Mouse (Mus musculus) hindlimb bud, embryonic 11.5 days (tissue): ENCODE results near the gene Ncoa1.

Source experiments
- DNase-seq: peaks from one replicate; pipeline ENCODE4 v3.0.0-alpha.2; 2012; ENCODE audit warnings: low read depth, low spot score; ENCODE audit errors: extremely low spot score

Gene Ncoa1

DNA sequence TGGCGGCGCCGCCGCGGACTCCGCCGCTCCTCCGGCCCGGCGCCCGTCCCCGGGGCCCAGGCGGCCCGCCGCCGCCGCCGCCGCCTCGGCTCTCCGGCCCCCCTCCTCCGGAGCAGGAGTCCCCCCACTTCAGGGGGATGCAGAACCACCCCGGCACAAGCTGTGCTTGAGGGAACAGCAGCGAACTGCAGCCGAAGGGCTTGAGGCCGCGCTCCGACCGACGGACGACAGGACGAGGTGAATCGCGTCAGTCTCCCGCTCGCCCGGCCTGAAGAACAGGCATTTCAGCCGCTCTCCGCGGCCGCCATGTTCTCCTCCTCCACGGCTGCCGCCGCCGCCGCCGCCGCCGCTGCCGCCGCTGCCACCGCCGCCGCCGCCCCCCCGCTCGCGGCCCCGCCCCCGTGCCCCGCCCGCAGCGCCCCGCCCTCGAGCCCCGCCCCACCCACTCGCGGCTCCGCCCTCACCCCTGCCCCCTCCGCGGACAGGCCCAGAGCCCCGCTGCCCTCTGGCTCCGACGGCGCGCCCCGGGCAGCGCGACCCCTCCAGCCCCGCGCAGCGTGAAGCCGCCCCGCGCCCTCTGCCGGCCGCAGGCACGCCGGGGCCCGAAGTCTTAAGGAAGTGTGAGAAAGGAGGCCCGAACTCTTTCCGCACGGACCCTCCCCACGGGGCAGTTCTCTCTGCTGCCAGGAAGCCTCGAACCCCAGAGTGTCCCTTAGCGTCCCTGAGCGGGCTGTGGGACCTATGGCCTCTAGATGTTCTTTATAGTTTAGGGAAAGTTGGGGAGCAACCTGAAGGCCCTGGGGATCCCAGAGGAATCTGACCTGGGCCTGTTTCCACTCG is at the start of gene Ncoa1:
Gene Ncoa1, minus strand, starts transcription at position 351 of the 840 bp plus-strand sequence.
- DNase-seq, result no peak

DNA sequence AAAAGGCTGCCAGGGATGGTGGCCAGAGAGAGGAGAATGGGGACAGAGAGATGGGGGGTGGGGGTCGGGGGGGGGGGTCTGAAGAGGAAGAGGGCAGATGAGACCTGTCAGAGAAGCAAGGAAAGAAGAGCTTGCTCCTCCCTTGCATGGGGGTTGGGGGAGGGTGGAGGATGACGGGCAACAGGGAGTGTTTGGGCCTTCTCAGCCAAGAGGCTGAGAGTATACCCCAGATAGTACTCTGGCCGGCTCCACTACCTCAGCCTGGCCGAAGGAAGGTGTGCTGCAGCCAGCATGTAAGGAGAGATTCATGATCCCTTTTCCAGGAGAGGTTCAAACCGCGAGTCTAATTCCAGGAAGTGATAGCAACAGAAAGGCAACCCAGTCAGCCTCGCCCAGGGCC is 47.6 kb upstream of the Ncoa1 start:
- DNase-seq, result no peak

DNA sequence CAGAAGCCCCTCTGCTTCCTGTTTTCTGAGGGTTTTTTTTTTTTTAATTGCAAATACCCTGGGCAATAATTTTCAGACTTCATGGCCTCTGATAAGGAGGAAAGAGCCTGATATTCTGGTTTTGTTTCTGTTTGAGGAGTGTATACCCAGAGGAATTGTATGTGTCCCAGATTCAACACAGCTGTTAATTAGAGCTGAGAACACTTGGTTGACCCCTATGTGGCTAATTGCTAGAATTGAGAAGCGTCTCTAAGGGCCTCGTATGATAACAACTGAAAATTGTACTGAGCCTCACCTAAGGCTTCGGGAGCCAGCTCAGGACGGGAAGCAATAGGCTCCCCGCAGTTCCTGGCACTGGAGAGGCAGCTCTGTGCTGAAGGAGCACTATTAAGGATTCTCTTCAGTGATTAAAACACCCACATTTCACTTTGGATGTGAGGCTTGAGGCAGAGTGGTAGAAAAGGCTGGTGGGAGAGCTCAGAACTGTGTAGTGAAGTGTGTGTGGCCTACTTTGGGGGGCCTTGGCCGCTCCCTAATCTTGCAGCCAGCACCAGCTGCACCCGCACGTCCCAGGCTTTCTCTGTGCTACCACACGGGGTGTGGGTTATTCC is 46.8 kb upstream of the Ncoa1 start:
- DNase-seq, result no peak

DNA sequence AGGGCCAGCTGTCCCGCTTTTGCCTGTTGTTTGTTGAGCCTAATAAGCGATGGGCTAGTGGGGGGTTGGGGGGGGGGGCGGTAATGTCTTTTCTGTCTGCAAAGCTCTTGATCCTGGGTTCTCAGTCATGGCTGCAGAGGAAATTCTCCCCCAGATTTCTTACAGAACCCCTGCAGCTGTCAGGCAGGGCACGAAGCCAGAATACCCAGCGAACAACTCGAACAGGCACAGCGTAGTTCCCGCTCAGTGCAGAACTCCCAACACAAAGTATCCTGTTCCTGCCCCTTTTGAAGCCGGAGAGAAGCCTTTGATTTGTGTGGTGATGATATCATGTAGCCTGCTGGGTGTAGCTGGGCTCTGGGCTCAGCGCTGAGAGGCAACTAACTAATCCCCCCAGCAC is 46.2 kb upstream of the Ncoa1 start:
- no peak for DNase-seq

DNA sequence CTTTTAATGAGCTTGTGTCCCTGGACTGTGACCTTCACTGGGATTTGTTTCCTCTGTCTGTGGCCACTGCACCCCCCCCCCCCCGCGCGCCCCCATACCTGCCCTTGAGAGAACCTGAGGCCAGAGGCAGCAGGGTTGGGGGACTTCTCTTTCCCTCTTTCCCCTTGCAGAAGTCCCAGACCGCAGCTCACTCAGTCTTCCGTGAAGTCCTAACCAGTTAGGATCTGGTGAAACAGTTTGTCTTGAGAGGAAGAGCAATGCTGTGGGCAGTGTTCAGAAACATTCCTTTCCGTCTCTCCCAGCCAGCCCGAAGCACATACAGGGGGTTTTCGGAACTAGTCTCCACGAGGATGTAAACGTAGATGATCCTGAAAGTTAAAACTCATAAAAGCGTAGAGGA is 42.0 kb upstream of the Ncoa1 start:
- no peak for DNase-seq

DNA sequence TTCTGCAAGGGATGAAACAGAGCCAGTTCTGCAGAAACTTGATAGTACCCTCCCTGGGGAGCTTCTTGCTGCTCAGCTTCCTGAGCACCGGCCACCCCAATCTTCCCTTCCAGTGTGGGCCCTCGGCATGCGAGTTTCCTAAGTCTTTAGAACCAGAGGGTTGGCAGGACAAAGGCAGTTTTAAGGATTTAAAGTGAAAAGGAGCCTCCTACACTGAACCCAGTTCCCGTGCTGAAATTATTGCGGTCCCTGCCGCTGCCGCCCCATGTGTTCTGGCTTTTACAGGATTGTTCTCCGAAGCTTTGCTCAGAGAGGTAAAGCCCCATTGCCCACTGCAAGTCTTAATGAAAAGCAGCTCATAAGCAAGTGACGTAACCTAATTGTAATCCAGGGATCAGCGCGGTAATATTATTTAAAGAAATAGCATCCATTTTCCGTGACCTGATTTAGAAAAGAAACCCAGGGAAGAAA is 32.6 kb upstream of the Ncoa1 start:
- no peak for DNase-seq

DNA sequence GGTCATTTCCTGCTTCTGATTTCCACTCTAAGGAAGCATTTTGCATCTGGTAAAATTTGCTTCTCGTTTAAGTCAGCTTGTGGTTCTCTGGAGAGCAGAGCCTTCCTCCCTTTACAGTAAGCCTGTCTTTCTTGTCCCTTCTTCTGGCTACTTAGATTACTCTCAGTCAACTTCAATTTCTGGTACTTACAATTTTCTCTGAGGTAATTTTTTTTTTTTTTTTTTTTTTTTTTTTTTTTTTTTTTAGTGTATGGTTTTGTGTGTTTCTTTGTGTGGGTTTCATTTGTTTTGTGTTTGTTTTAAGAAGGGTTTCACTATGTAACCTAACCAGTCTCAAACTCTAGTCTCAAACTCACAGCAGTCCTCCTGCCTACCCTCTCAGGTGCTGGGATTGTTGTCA is 31.2 kb upstream of the Ncoa1 start:
- DNase-seq, result no peak

DNA sequence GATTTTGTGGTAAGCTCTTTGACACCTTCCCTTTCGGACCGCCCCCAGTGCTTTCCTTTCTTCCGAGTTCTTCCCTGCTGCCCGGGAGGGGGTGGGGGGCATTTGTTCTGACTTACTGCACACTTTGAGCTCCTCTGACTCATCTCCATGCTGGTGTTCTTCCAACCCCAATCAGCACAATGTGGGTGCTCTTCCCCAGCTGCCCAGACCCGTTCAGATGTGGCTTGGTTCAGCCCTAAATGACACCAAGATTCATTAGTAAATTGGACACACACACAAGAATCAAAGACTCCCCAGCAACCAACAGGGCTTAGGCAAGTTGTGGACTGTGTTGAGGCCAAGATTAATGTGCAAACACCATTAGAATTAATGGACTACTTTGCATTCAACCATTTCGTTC is 30.5 kb upstream of the Ncoa1 start:
- DNase-seq, result no peak

DNA sequence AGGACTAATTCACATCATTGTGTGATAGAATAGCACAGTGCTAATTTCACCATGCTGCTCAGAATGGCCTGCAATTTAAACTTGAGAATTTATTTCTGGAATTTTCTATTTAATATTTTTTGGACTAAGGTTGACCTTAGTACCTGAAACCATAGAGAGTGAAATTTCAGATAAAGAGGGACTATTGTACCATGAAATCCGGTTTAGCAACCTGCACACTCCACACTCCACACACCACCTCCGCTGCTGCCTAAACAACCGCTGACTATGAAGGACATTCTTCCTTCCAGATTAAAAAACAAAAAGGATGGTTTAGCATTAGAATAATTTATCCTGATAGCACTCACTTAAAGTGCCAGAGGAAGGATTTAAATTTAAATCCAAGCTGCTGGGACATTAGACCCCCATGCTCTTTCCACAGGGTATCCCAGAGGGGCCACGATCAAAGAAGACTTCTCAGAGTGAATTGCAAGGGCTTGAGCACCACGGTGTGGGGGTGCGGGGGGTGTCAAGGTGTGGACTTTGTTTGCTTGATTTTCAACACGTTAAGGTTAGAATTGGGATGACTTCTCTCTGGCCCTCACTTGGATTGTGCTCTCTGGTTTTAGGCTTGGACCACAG is 29.9 kb upstream of the Ncoa1 start:
- no peak for DNase-seq

DNA sequence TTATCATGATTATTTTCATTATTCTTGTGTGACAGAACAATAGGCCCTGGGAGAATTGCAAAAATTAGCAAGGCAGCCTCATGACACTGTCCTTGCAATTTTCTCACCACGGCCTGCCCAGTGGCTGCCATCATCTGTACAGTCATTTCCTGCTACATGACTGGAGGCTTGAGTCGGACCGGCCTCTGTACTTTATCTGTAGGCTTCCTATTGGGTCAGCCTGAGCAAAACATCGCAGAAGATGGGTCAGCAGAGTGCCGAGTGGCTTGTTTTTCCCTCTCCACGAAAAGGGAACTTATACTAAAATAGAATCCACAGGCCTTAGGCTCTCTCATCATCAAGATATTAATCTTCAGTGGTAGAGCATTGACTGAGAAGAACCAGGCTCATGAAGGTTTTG is 28.3 kb upstream of the Ncoa1 start:
- no peak for DNase-seq

DNA sequence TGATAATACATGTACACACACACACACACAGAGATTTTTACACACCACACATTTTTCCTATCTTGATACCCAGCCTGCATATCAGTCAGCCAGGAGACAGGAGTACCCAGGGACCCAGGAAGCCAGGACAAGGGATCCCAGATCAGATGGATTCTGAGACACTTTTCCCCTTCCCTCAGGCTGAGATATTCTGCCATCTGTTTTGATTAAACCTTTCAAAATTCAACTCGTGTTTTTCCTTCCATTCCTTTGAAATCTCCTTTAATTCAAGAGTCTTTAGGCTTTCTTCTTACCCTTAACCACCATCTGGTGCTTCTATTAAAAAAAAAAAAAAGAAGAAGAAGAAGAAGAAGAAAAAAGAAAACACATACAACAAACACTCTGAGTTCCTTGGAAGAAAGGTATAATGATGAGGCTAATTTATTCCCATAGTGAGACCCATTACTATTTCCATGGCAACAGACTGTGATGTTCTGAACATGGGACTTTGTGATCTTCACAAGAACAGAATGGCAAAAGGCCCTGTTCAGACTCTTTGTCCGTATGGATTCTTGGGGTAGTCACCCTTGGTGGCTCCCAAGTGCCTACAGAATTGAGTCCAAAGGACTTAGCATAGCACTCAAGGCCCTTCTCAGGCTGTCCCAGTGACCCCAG is 26.8 kb upstream of the Ncoa1 start:
- DNase-seq, result no peak

DNA sequence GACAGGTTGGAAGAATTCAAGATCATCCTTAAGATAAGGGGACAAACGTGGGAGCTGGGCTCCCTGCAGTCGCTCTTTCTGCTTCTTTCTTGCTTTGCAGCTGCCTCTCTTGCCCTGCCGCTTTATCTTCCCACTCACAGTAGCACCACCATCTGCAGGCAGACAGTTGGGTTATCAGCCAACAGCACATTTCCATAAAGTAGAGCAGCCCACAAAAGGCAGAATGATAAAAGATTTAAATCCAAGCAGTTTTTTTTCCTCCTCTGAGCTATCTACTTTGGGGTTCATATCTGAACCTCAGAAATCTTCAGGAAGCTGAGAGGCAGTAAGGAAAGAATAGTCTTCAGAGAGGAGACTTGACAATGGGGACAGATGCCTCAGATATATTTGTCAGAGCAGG is 24.9 kb upstream of the Ncoa1 start:
- DNase-seq, result no peak

DNA sequence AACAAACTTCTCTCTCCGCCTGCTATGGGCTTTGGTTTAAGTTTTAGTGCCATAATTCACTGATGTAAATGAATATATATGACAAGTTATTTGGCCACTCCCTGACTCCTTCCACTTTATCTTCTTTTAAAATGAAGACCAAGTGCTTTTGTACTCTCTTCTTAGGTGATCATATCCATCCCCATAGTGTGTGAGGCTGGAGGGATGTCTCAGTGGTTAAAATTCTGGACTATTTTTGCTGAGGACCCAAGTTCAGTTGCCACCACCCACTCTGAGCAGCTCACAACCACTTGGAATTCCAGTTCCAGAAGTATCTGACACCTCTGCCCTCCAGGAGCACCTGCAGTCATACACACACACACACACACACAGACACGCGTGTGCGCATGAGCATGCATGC is 23.5 kb upstream of the Ncoa1 start:
- no peak for DNase-seq

DNA sequence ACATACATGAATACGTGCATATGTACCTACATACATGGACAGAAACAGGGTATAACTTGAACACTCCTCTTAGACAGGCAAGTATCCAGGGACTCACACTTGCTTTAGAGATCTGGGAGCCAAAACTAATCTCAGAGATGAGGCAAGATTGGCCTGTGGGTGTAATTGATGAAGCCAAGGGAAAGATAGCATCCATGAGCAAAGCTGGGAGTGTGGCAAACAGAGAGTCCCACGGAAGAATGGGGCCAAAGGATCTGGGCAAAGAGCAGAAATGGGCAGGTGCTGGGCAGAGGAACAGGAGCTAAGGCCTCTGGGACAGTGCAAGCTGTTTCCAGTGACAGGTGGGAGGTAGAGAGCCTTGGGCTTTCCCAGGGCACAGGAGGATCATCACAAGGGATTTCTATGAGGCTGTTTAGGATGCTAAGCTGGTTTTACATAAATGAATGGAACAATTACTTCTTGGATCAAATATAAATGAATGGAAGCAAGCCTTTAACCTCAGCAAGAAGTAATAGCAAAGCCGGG is 22.7 kb upstream of the Ncoa1 start:
- DNase-seq, result no peak

DNA sequence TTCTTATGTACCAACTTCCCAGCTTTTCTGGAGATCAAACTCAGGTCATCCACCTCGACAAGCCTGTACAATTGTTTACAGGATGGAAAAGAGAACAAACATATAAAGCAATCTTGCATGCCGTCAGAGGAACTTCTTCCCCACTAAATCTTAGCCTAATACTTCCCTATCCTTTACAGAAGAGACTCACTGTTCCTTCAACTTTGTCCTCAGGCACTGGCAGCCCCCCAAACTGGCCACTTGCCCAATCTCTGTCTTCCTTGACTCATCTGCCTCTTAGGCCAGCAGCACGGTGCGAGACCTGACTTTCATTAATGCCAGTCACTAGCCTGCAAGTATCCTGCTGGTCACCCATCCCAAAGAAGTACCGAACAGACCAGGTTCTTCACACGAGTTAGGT is 11.4 kb upstream of the Ncoa1 start:
- no peak for DNase-seq

DNA sequence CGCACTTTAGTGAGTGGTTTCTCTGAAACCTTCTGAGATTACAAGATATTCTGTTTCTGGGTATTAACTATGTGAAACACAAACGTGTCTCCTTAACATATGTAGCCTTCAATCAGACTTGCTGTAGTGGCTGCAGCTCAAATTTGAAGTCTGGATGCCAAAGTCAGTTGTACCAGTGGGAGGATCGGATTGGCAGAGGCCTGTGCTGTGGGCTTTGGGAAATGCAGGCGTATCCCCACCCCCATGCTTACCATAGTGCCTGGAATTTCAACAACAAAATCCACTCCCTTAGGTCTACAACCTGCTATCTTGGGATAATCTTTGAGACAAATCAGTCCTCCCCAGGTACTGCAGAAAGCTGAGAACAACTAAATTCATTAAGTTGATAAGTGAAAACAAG is 6.4 kb upstream of the Ncoa1 start:
- DNase-seq, result no peak

DNA sequence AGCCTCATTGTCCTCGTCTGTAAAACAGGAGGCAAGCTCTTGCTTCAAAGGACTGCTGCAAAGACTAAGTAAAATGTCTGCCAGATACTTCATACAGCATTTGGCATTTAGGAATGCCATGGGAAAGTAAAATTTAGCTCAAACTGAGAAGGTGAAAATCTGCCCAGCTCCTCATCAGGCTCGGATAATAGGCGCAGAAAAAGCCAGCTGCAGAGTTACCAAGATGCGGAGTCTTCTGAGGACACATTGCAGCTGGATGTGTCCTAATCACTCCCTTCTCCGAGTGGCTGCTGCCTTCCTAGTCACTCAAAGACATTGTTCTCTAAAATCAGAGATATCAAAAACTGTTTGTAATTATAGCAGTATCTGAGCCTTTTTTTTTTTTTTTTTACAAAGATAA is 4.7 kb upstream of the Ncoa1 start:
- no peak for DNase-seq

DNA sequence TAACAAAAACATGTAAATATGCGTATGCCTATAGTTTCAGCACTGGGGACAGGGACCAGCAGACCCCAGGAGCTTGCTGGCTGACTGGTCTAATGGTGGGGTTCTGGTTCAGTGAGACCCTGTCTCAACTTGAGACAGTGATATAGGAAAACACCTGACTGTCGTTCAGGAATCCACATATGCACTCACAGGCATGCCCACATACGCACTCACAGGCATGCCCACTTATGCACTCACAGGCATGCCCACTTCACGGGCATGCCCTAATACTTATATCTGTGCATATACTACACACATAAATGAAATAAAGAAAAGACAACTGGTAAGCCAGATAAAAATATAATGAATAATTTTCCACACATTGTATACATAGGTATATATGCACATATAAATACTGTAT is 3.3 kb upstream of the Ncoa1 start:
- DNase-seq, result no peak

DNA sequence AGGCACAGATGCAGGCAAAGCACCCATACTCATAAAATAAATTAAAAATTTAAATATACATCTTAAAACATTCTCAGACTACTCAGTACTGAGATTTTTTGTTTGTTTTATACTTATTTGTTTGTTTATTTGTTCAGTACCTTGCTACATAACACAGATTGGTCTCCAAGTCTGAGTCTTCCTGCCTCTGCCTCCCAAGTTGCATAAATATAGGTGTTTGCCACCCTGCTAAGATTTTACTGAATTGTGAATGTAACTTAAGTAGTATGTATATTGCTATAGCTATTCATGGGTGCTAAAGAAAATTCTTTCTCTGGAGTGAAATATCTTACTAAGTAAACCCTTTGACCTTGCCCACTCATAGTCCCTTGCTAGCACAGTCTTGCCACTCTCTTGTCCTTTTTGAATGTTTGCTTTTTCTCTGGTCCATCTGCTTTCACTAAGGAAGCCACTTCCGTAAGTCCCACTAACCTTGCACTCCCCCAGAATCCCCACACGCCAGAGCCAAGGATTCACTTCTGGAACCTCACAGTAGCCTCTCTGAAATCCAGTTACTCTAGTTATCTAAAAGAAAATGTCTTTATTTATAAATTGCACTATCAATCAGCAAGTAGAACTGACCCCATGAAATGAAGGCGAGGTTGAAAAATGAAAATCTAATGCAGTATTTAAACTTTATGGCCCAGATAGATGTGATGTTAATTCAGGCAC is 2.3 kb upstream of the Ncoa1 start:
- no peak for DNase-seq

DNA sequence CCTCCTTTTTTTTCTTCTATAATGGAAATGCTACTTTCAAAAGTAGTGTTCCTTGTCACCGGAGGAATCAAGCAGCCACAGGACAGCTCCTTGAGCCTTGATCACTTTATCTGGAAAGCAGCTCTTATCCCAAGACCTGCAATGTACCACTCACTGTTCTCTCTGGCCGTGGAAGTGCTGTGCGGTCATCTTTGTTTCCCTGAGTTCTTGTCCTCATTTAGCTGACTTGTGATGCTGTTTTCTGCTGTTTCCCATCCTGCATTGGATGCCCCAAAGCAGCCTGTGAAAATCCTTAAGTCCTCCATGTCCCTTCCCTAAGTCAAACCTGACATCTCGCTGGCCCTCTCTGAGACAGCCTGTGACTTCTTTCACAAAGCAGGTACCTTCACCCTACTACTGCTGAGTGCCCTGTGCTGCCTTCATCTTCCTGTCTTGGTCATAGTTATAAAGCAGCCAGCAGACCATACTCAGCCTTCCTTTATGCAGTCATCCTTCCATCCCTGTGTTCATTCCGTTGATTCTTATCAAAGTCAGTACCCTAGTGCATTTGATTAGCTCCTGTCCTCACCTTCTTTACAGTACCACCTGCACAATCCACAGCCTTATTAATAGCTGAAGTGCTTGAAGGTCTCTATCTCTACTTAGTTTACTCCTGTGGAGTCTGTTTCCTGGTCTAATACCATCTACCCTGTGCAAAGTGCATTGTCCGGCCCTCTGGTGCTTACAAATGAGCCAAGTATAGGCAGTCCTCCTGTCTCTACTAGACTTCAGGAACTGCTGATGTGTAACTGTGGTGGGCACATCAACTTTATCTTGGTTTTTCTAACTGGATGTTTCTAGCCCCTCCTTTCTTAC is 1.2 kb upstream of the Ncoa1 start:
- DNase-seq, result no peak
